Mouse (Mus musculus): Measurements from ENCODE around the gene Ano4. TPM values are rescaled to one million over a fixed set of nuclear protein-coding genes. Genes with fewer than 3 reads are reported as not detected.

The Ano4 gene
- polyA plus RNA-seq, 1 experiment from 2014 or later: 0.55 TPM

DNA sequence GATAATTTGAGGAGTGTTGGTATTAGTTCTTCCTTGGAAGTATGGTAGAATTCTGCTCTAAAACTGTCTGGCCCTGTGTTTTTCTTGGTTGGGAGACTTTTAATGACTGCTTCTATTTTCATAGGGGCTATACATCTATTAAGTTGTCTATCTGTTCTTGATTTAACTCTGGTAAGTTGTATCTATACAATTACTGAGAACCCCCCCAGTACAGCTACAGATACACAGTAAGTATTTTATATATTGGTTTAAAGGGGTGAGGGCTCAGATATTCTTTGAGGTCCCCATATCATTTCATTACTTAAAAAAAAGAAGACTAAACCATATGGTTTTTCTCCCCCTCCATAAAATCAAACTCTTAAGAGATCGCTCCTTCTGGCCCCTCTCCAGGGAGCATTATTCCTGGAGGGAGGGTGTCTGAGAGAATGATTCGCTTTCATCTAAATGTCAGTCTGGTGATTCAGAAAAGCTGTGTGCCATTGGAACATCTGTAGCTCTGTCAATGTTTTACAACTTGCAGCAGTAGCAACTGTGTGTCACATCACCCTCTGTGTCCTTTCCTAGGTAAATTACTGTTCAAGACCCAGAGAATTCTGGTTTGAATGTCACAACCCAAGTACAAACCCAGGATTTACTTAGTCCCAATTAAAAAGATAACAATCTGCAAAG, 189.6 kb downstream of the Ano4 start:
- no peaks in the 10 kb centered on the region for H3K4me1 ChIP-seq (replicated peaks; ENCODE audit: control insufficient read depth, insufficient read depth, low read length)
- no peaks in the 10 kb centered on the region for H3K36me3 ChIP-seq (ENCODE audit: control insufficient read depth, insufficient read depth, low read length)
- H3K4me2 ChIP-seq (ENCODE audit: low read length): no peak overlapping the region
- no peak for DNase-seq (ENCODE audit: low spot score)
- H3K27ac ChIP-seq (ENCODE audit: low read depth): no peak overlapping the region
- H3K9me3 ChIP-seq (ENCODE audit: control insufficient read depth, low read length): no peaks in the 10 kb centered on the region
- no peak for ATAC-seq (replicated peaks; ENCODE audit: low FRiP score, low TSS enrichment, low read depth)
- no peak overlapping the region for H3K4me3 ChIP-seq (ENCODE audit: low read depth, low read length)
- H3K27me3 ChIP-seq (replicated peaks; ENCODE audit: control insufficient read depth, insufficient read depth, low read length): no peaks in the 10 kb centered on the region
- no peak overlapping the region for H3K9ac ChIP-seq (ENCODE audit: low read length)
- WGBS: 52% methylated on average over 2 of the region's 2 CpGs

GRCm38 (mm10) chr10:89149166-89149565, 195.4 kb downstream of the Ano4 start:
- Histone ChIP-seq H3K4me1 (replicated peaks; ENCODE audit: control insufficient read depth, insufficient read depth, low read length) (no peaks in the 10 kb centered on the region), H3K4me2 (ENCODE audit: low read length) (no peak overlapping the region), H3K9ac (ENCODE audit: low read length) (no peak overlapping the region), H3K27ac (ENCODE audit: low read depth) (no peak overlapping the region), H3K9me3 (ENCODE audit: control insufficient read depth, low read length) (no peaks in the 10 kb centered on the region), H3K4me3 (ENCODE audit: low read depth, low read length) (no peak overlapping the region), H3K27me3 (replicated peaks; ENCODE audit: control insufficient read depth, insufficient read depth, low read length) (no peaks in the 10 kb centered on the region), H3K36me3 (ENCODE audit: control insufficient read depth, insufficient read depth, low read length) (no peaks in the 10 kb centered on the region)
- no peak for ATAC-seq (replicated peaks; ENCODE audit: low FRiP score, low TSS enrichment, low read depth)
- 70% methylated on average over 11 of the region's 11 CpGs for WGBS
- DNase-seq (ENCODE audit: low spot score): no peak

- H3K4me2 ChIP-seq (ENCODE audit: low read length): no peak overlapping the region
- H3K9me3 ChIP-seq (ENCODE audit: control insufficient read depth, low read length): no peaks in the 10 kb centered on the region
- DNase-seq (ENCODE audit: low spot score) (no peak), ATAC-seq (replicated peaks; ENCODE audit: low FRiP score, low TSS enrichment, low read depth) (no peak)
- no peak overlapping the region for H3K4me3 ChIP-seq (ENCODE audit: low read depth, low read length)
- H3K27ac ChIP-seq (ENCODE audit: low read depth): no peak overlapping the region
- H3K9ac ChIP-seq (ENCODE audit: low read length): no peak overlapping the region
- no peaks in the 10 kb centered on the region for H3K4me1 ChIP-seq (replicated peaks; ENCODE audit: control insufficient read depth, insufficient read depth, low read length)
- no peaks in the 10 kb centered on the region for H3K27me3 ChIP-seq (replicated peaks; ENCODE audit: control insufficient read depth, insufficient read depth, low read length)
- no peaks in the 10 kb centered on the region for H3K36me3 ChIP-seq (ENCODE audit: control insufficient read depth, insufficient read depth, low read length)
- 64% methylated on average over 6 of the region's 6 CpGs for WGBS
Observed at GRCm38 (mm10) chr10:89121391-89121790, 223.2 kb downstream of the Ano4 start.

DNA sequence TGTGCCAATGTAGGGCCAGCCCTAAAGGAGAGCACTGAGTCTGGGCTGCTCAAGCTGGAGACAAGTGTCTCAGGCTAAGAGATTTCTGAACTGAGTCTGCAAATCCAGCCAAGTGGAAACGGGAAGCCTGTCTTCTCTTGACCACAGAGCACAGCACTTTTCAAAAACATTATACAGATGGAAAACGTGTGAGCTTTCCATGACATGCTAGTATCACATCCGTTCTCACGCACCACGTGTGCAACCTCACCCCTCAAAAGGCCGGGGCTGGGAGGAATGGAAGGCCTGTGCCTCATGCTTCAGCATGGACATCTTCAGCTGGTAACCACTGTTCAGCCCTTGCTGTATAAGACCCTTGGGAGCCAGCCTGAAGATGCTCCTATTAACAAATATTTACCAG, 230.2 kb downstream of the Ano4 start:
- Histone ChIP-seq H3K4me2 (ENCODE audit: low read length) (no peak overlapping the region), H3K9me3 (ENCODE audit: control insufficient read depth, low read length) (no peaks in the 10 kb centered on the region), H3K36me3 (ENCODE audit: control insufficient read depth, insufficient read depth, low read length) (no peaks in the 10 kb centered on the region), H3K4me3 (ENCODE audit: low read depth, low read length) (no peak overlapping the region), H3K27me3 (replicated peaks; ENCODE audit: control insufficient read depth, insufficient read depth, low read length) (no peaks in the 10 kb centered on the region), H3K4me1 (replicated peaks; ENCODE audit: control insufficient read depth, insufficient read depth, low read length) (no peaks in the 10 kb centered on the region), H3K9ac (ENCODE audit: low read length) (no peak overlapping the region), H3K27ac (ENCODE audit: low read depth) (no peak overlapping the region)
- DNase-seq (ENCODE audit: low spot score) (no peak), ATAC-seq (replicated peaks; ENCODE audit: low FRiP score, low TSS enrichment, low read depth) (no peak)
- 85% methylated on average over 6 of the region's 6 CpGs for WGBS

DNA sequence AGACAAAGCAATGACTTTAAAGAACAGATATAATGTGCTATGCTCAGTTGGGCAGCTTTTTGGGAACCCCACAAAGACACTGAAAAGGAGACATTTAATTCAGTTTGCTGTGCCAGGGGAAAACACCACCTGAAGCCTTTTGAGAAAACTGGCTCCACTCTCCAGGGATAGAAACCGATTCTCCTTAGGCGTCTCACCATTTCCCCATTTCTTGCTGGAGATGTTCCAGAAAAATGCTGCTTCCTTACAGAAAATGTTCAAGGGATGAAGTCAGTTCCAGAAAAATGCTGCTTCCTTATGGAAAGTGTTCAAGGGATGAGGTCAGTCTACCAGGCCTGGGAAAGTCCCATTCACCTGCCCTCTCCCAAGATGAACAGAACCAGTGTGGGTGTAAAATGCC, 233.1 kb downstream of the Ano4 start:
- Histone ChIP-seq H3K9ac (ENCODE audit: low read length) (no peak overlapping the region), H3K27me3 (replicated peaks; ENCODE audit: control insufficient read depth, insufficient read depth, low read length) (no peaks in the 10 kb centered on the region), H3K4me1 (replicated peaks; ENCODE audit: control insufficient read depth, insufficient read depth, low read length) (no peaks in the 10 kb centered on the region), H3K36me3 (ENCODE audit: control insufficient read depth, insufficient read depth, low read length) (no peaks in the 10 kb centered on the region), H3K4me2 (ENCODE audit: low read length) (no peak overlapping the region), H3K9me3 (ENCODE audit: control insufficient read depth, low read length) (no peaks in the 10 kb centered on the region), H3K4me3 (ENCODE audit: low read depth, low read length) (no peak overlapping the region), H3K27ac (ENCODE audit: low read depth) (no peak overlapping the region)
- ATAC-seq (replicated peaks; ENCODE audit: low FRiP score, low TSS enrichment, low read depth) (no peak), DNase-seq (ENCODE audit: low spot score) (no peak)
- 88% methylated on average over 2 of the region's 2 CpGs for WGBS

- no peak overlapping the region for H3K9ac ChIP-seq (ENCODE audit: low read length)
- H3K4me1 ChIP-seq (replicated peaks; ENCODE audit: control insufficient read depth, insufficient read depth, low read length): no peaks in the 10 kb centered on the region
- no peaks in the 10 kb centered on the region for H3K9me3 ChIP-seq (ENCODE audit: control insufficient read depth, low read length)
- WGBS: 97% methylated on average over 1 of the region's 1 CpGs
- no peak overlapping the region for H3K4me3 ChIP-seq (ENCODE audit: low read depth, low read length)
- no peaks in the 10 kb centered on the region for H3K36me3 ChIP-seq (ENCODE audit: control insufficient read depth, insufficient read depth, low read length)
- H3K27me3 ChIP-seq (replicated peaks; ENCODE audit: control insufficient read depth, insufficient read depth, low read length): no peaks in the 10 kb centered on the region
- no peak overlapping the region for H3K4me2 ChIP-seq (ENCODE audit: low read length)
- no peak overlapping the region for H3K27ac ChIP-seq (ENCODE audit: low read depth)
- DNase-seq (ENCODE audit: low spot score): no peak
- ATAC-seq (replicated peaks; ENCODE audit: low FRiP score, low TSS enrichment, low read depth): no peak
Observed at GRCm38 (mm10) chr10:89110917-89111316, 233.6 kb downstream of the Ano4 start.

GRCm38 (mm10) chr10:89103594-89103993, 241.0 kb downstream of the Ano4 start:
- no peaks in the 10 kb centered on the region for H3K27me3 ChIP-seq (replicated peaks; ENCODE audit: control insufficient read depth, insufficient read depth, low read length)
- no peak overlapping the region for H3K27ac ChIP-seq (ENCODE audit: low read depth)
- ATAC-seq (replicated peaks; ENCODE audit: low FRiP score, low TSS enrichment, low read depth): no peak
- no peaks in the 10 kb centered on the region for H3K36me3 ChIP-seq (ENCODE audit: control insufficient read depth, insufficient read depth, low read length)
- H3K9me3 ChIP-seq (ENCODE audit: control insufficient read depth, low read length): no peaks in the 10 kb centered on the region
- no peaks in the 10 kb centered on the region for H3K4me1 ChIP-seq (replicated peaks; ENCODE audit: control insufficient read depth, insufficient read depth, low read length)
- no peak overlapping the region for H3K9ac ChIP-seq (ENCODE audit: low read length)
- DNase-seq (ENCODE audit: low spot score): no peak
- no peak overlapping the region for H3K4me2 ChIP-seq (ENCODE audit: low read length)
- no peak overlapping the region for H3K4me3 ChIP-seq (ENCODE audit: low read depth, low read length)
- WGBS: 54% methylated on average over 2 of the region's 2 CpGs

GRCm38 (mm10) chr10:89102025-89102424, 242.5 kb downstream of the Ano4 start:
- Histone ChIP-seq H3K4me3 (ENCODE audit: low read depth, low read length) (no peak overlapping the region), H3K27ac (ENCODE audit: low read depth) (no peak overlapping the region), H3K36me3 (ENCODE audit: control insufficient read depth, insufficient read depth, low read length) (no peaks in the 10 kb centered on the region), H3K4me1 (replicated peaks; ENCODE audit: control insufficient read depth, insufficient read depth, low read length) (no peaks in the 10 kb centered on the region), H3K9ac (ENCODE audit: low read length) (no peak overlapping the region), H3K27me3 (replicated peaks; ENCODE audit: control insufficient read depth, insufficient read depth, low read length) (no peaks in the 10 kb centered on the region), H3K9me3 (ENCODE audit: control insufficient read depth, low read length) (no peaks in the 10 kb centered on the region), H3K4me2 (ENCODE audit: low read length) (no peak overlapping the region)
- no peak for DNase-seq (ENCODE audit: low spot score)
- 54% methylated on average over 7 of the region's 7 CpGs for WGBS
- no peak for ATAC-seq (replicated peaks; ENCODE audit: low FRiP score, low TSS enrichment, low read depth)

DNA sequence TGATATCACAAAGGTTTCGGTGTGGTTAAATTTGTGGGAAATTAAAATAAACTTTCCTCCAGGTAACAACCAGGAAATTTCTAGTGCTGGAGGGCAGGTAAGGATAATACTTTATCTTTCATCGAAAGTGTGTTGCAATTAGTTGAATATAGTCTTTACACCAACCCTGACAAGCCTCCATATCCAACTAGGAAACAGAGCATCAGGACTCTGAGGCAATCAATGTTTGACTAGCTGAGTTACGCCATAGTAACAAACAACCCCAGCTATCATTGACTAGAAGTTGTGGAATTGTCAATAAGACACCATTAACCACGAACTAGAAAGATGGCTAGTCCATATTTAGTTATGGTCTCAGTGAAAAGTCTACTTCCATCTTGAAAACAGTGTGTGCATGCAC, 246.4 kb downstream of the Ano4 start:
- DNase-seq (ENCODE audit: low spot score) (no peak), ATAC-seq (replicated peaks; ENCODE audit: low FRiP score, low TSS enrichment, low read depth) (no peak)
- no peak overlapping the region for H3K4me3 ChIP-seq (ENCODE audit: low read depth, low read length)
- WGBS: 69% methylated on average over 4 of the region's 4 CpGs
- H3K9ac ChIP-seq (ENCODE audit: low read length): no peak overlapping the region
- H3K4me2 ChIP-seq (ENCODE audit: low read length): no peak overlapping the region
- H3K9me3 ChIP-seq (ENCODE audit: control insufficient read depth, low read length): no peaks in the 10 kb centered on the region
- H3K27me3 ChIP-seq (replicated peaks; ENCODE audit: control insufficient read depth, insufficient read depth, low read length): no peaks in the 10 kb centered on the region
- no peaks in the 10 kb centered on the region for H3K4me1 ChIP-seq (replicated peaks; ENCODE audit: control insufficient read depth, insufficient read depth, low read length)
- no peaks in the 10 kb centered on the region for H3K36me3 ChIP-seq (ENCODE audit: control insufficient read depth, insufficient read depth, low read length)
- H3K27ac ChIP-seq (ENCODE audit: low read depth): no peak overlapping the region
